Mouse (Mus musculus) heart, postnatal 0 days (tissue): ENCODE results near the gene Il9r.

ENCODE experiments used
- CTCF ChIP-seq: IDR thresholded peaks from 2 replicates; pipeline ENCODE4 v1.5.1; 2016; ENCODE audit warnings: antibody characterized with exemption, control low read depth, low read depth
- EP300 ChIP-seq: IDR thresholded peaks from 2 replicates; pipeline ENCODE4 v1.6.1; 2016; ENCODE audit warnings: antibody characterized with exemption, low read depth

DNA sequence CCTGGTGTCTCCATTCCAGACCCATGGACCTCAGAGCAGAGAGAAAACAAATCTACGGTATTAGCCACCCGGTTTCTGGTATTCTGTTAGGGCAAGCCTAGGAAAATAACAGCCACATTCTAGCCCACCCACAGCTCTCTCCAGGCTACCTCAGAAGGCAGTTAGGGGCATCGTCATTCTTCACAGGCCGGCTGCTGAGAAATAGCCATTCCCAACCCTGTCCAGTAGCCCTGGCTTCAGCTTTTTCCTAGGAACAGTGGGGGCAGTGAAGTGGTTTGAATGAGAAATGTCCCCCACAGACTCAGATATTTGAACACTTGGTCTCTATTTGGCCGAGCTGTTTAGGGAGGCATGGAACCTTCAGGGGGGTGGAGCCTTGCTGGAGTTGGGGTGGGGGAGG lies 10.6 kb downstream of the Il9r start:
- TF ChIP-seq CTCF (no peak), EP300 (no peak)
